Mouse (Mus musculus) neutrophil, adult 5-6 weeks (primary cell): Measurements from ENCODE around the gene Tmem190. TPM values are rescaled to one million over a fixed set of nuclear protein-coding genes. Genes with fewer than 3 reads are reported as not detected.
"Not testable (repeated sequence)": the region's sequence is repeated elsewhere in the genome, so short reads cannot be mapped to it uniquely, and the experiment has no call there.

Experiments
- ATAC-seq: fragments of 151-379, 151-347 bp; 2 replicates; pipeline ENCODE4 v1.8.0; 2017; ENCODE audit warnings: mild to moderate bottlenecking, moderate TSS enrichment; ENCODE audit not compliant: insufficient number of reproducible peaks, poor library complexity, low FRiP score, severe bottlenecking; ENCODE audit errors: extremely low read depth
- total RNA-seq: library from RNA; stranded (forward); fragments of 200-1000 nt; gene quantifications from 2 replicates; pipeline ENCODE4 v1.2.3, GENCODE M21; 2017

Gene Tmem190
- total RNA-seq, 1 experiment from 2014 or later = not detected

- no peak for ATAC-seq
These were observed 17.6 kb upstream of the Tmem190 start for GRCm38 (mm10) chr7:4764946-4765710.

GRCm38 (mm10) chr7:4771202-4771601, 11.5 kb upstream of the Tmem190 start, which contains the start of gene Fam71e2:
TSS of gene Fam71e2 (minus strand) at chr7:4771302.
- no peak for ATAC-seq

GRCm38 (mm10) chr7:4776131-4776530, 6.6 kb upstream of the Tmem190 start:
- no peak for ATAC-seq

GRCm38 (mm10) chr7:4776861-4777830, 5.6 kb upstream of the Tmem190 start:
- ATAC-seq = no peak

GRCm38 (mm10) chr7:4777851-4778637, 4.7 kb upstream of the Tmem190 start:
- ATAC-seq = no peak

- no peak for ATAC-seq
These were observed 2.8 kb upstream of the Tmem190 start for GRCm38 (mm10) chr7:4779921-4780320.

GRCm38 (mm10) chr7:4782130-4782529, 607 bp upstream of the Tmem190 start:
- ATAC-seq = no peak

GRCm38 (mm10) chr7:4783667-4784268, 1.0 kb downstream of the Tmem190 start:
- no peak for ATAC-seq

GRCm38 (mm10) chr7:4788499-4789435, 6.0 kb downstream of the Tmem190 start:
- ATAC-seq = no peak

GRCm38 (mm10) chr7:4789436-4789935, 6.7 kb downstream of the Tmem190 start, which contains the start of gene Tmem238:
TSS of gene Tmem238 (minus strand) at chr7:4789656.
- ATAC-seq = no peak

- peak; percentile 97 for ATAC-seq
These were observed 9.8 kb downstream of the Tmem190 start, which contains the start of gene Rpl28 for GRCm38 (mm10) chr7:4792278-4793212. TSS of gene Rpl28 (plus strand) at chr7:4792874.

GRCm38 (mm10) chr7:4793248-4793647, 10.5 kb downstream of the Tmem190 start:
- not testable (repeated sequence) for ATAC-seq

- ATAC-seq = no peak
These were observed 10.9 kb downstream of the Tmem190 start for GRCm38 (mm10) chr7:4793674-4794073.

- no peak for ATAC-seq
These were observed 12.0 kb downstream of the Tmem190 start for GRCm38 (mm10) chr7:4794631-4795168.

GRCm38 (mm10) chr7:4795767-4796433, 13.2 kb downstream of the Tmem190 start:
- 0 out of 2 replicates have a peak, but pooled peaks have one; percentile 13 for ATAC-seq
